ENCODE assay signal across 17 mouse cellular contexts in the genomic region with DNA sequence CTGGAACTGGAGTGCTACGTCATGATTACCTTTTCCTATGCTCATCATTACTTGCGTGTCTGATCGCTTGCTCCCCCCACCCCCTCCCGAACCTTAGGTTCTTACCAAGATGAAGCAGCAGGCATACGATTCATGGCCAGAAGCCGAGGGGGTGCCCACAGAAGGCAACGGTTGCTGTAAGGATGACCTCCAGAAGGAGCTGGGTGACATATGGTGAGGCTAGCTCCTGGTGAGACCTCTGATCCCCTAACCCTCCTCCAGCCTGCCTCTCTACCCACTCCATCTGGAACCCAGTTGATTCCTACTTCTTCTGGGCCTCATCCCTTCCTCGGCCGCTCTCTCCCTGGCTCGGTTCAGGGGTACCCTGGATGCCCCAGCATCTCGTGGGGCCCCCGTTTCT. TPM values are rescaled to one million over a fixed set of nuclear protein-coding genes. Genes with fewer than 3 reads are reported as not detected.
DNase-seq lines count a peak whose midpoint lies in the region; ATAC-seq and TF ChIP-seq lines count a peak whose summit lies in the region.
"Had no signal": no experiment of that assay in that cellular context is flagged by ENCODE, and none has a peak within 500 bp of the region (broad histone marks: within the 10 kb centered on the region; RNA-seq: fewer than 3 reads in every experiment).

No protein-coding gene starts in this region.

- DNase-seq in cerebellum, adult 2 months, result peak; percentile 49 to 50
- DNase-seq in cerebellum, postnatal 10 days, result peak; percentile 55 to 72
- DNase-seq in cerebellum, postnatal 36 days, result no peak
- no peak for DNase-seq in limb, embryonic 10.5 days (ENCODE audit: low spot score)
- DNase-seq: adrenal gland, adult 2 months; adrenal gland, postnatal 10 days; adrenal gland, postnatal 25 days; cerebellum, adult 11 months; cerebellum, adult 9-10 months; forebrain, postnatal 0 days had no signal

- no peaks in the 10 kb centered on the region for H3K9me3 ChIP-seq in limb, embryonic 12.5 days
- no peaks in the 10 kb centered on the region for H3K9me3 ChIP-seq in limb, embryonic 10.5 days (replicated peaks)
- no peaks in the 10 kb centered on the region for H3K9me3 ChIP-seq in midbrain, embryonic 15.5 days
- H3K9me3 ChIP-seq: embryonic facial prominence, embryonic 10.5 days; embryonic facial prominence, embryonic 12.5 days; forebrain, embryonic 13.5 days; forebrain, embryonic 15.5 days had no signal

- peaks cover 25% of the 10 kb centered on the region for H3K4me1 ChIP-seq in cerebellum, adult 2 months (ENCODE audit: control insufficient read depth, insufficient read depth, low read length)
- H3K4me1 ChIP-seq in limb, embryonic 12.5 days (replicated peaks), result no peaks in the 10 kb centered on the region; the same call in 1 of the 2 replicates
- H3K4me1 ChIP-seq in limb, embryonic 10.5 days, result peaks cover 17% of the 10 kb centered on the region
- H3K4me1 ChIP-seq in midbrain, embryonic 15.5 days, result peaks cover 21% of the 10 kb centered on the region

- 0 out of 2 replicates have a peak overlapping the region, but pooled peaks have one; percentile 23 for H3K9ac ChIP-seq in limb, embryonic 12.5 days (replicated peaks)
- H3K9ac ChIP-seq in midbrain, embryonic 15.5 days, result no peak overlapping the region
- H3K9ac ChIP-seq: embryonic facial prominence, embryonic 12.5 days; forebrain, embryonic 13.5 days; forebrain, embryonic 15.5 days; forebrain, postnatal 0 days had no signal

- no peaks in the 10 kb centered on the region for H3K36me3 ChIP-seq in limb, embryonic 12.5 days
- no peaks in the 10 kb centered on the region for H3K36me3 ChIP-seq in limb, embryonic 10.5 days
- no peaks in the 10 kb centered on the region for H3K36me3 ChIP-seq in midbrain, embryonic 15.5 days (replicated peaks)
- H3K36me3 ChIP-seq: embryonic facial prominence, embryonic 10.5 days; embryonic facial prominence, embryonic 12.5 days had no signal

- no peak overlapping the region for H3K27ac ChIP-seq in cerebellum, adult 2 months (ENCODE audit: insufficient read depth, low read length)
- H3K27ac ChIP-seq in limb, embryonic 12.5 days, result no peak overlapping the region
- no peak overlapping the region for H3K27ac ChIP-seq in limb, embryonic 10.5 days
- H3K27ac ChIP-seq in midbrain, embryonic 15.5 days, result no peak overlapping the region
- H3K27ac ChIP-seq: embryonic facial prominence, embryonic 10.5 days; embryonic facial prominence, embryonic 12.5 days; forebrain, embryonic 13.5 days; forebrain, embryonic 15.5 days had no signal

- no peak for TF ChIP-seq CTCF in cerebellum, adult 2 months (IDR thresholded peaks at IDR 0.05; ENCODE audit: borderline replicate concordance, insufficient read depth, low read depth, low read length)

- no peaks in the 10 kb centered on the region for H3K27me3 ChIP-seq in cerebellum, adult 2 months (ENCODE audit: control insufficient read depth, insufficient read depth, low read length)
- H3K27me3 ChIP-seq in limb, embryonic 12.5 days, result peaks cover 5% of the 10 kb centered on the region; the same call in 1 of the 2 replicates
- H3K27me3 ChIP-seq in limb, embryonic 10.5 days (ENCODE audit: low read depth, poor library complexity, severe bottlenecking), result peaks cover 9% of the 10 kb centered on the region
- no peaks in the 10 kb centered on the region for H3K27me3 ChIP-seq in midbrain, embryonic 15.5 days (replicated peaks)
- H3K27me3 ChIP-seq: embryonic facial prominence, embryonic 12.5 days; forebrain, embryonic 13.5 days; forebrain, embryonic 15.5 days had no signal

- H3K4me3 ChIP-seq in cerebellum, adult 2 months (replicated peaks; ENCODE audit: insufficient read depth, low read depth, low read length), result no peak overlapping the region
- H3K4me3 ChIP-seq in limb, embryonic 12.5 days (replicated peaks), result no peak overlapping the region
- no peak overlapping the region for H3K4me3 ChIP-seq in limb, embryonic 10.5 days
- no peak overlapping the region for H3K4me3 ChIP-seq in midbrain, embryonic 15.5 days
- H3K4me3 ChIP-seq: embryonic facial prominence, embryonic 10.5 days; embryonic facial prominence, embryonic 12.5 days; forebrain, embryonic 13.5 days; forebrain, embryonic 15.5 days had no signal

- TF ChIP-seq POLR2A in cerebellum, adult 2 months (IDR thresholded peaks at IDR 0.05; ENCODE audit: borderline replicate concordance, insufficient read depth, low read length), result no peak

- H3K4me2 ChIP-seq in limb, embryonic 12.5 days, result no peak overlapping the region
- no peak overlapping the region for H3K4me2 ChIP-seq in midbrain, embryonic 15.5 days
- H3K4me2 ChIP-seq: embryonic facial prominence, embryonic 12.5 days; forebrain, embryonic 13.5 days; forebrain, embryonic 15.5 days had no signal

- 19% methylated on average over 12 of the region's 12 CpGs for WGBS in cerebellum, adult 2 months
- WGBS in limb, embryonic 12.5 days, result 88% methylated on average over 12 of the region's 12 CpGs
- WGBS in limb, embryonic 10.5 days, result 90% methylated on average over 12 of the region's 12 CpGs
- 89% methylated on average over 12 of the region's 12 CpGs for WGBS in midbrain, embryonic 15.5 days

- ATAC-seq in cerebellum, adult (ENCODE audit: insufficient number of reproducible peaks, low FRiP score, low TSS enrichment), result no peak
- no peak for ATAC-seq in limb, embryonic 12.5 days (ENCODE audit: insufficient number of reproducible peaks, insufficient read depth, low FRiP score, low TSS enrichment, low read depth)
- ATAC-seq in midbrain, embryonic 15.5 days (replicated peaks), result no peak
- ATAC-seq: forebrain, embryonic 13.5 days; forebrain, embryonic 15.5 days; forebrain, postnatal 0 days had no signal

RNA-seq across cellular contexts. Expression of gene Plppr2, which starts 2.8 kb away (rescaled TPM):
- polyA plus RNA-seq in cerebellum, adult 2 months (2012; rRNA removed), result 97.5 and 106 TPM in 2 replicates
- 9.3 and 11.9 TPM in 2 replicates for polyA plus RNA-seq in limb, embryonic 12.5 days (2016; fragmentation: Nextera tagmentation; extraction: Ambion mirVana)
- polyA plus RNA-seq in limb, embryonic 10.5 days (2016; fragmentation: Nextera tagmentation; extraction: Ambion mirVana), result 6.4 and 7.8 TPM in 2 replicates
- polyA plus RNA-seq in midbrain, embryonic 15.5 days (2015; fragmentation: Nextera tagmentation; extraction: Ambion mirVana), result 116 and 120 TPM in 2 replicates

RNA-seq across cellular contexts. Expression of gene Tmem205, which starts 6.7 kb away (rescaled TPM):
- polyA plus RNA-seq in cerebellum, adult 2 months (2012; rRNA removed), result 62.5 and 64.1 TPM in 2 replicates
- 33.4 and 39.4 TPM in 2 replicates for polyA plus RNA-seq in limb, embryonic 12.5 days (2016; fragmentation: Nextera tagmentation; extraction: Ambion mirVana)
- polyA plus RNA-seq in limb, embryonic 10.5 days (2016; fragmentation: Nextera tagmentation; extraction: Ambion mirVana), result 31.1 and 33.5 TPM in 2 replicates
- 49.3 and 52.4 TPM in 2 replicates for polyA plus RNA-seq in midbrain, embryonic 15.5 days (2015; fragmentation: Nextera tagmentation; extraction: Ambion mirVana)

RNA-seq across cellular contexts. Expression of gene Ccdc159, which starts 6.8 kb away (rescaled TPM):
- 14.7 and 16.6 TPM in 2 replicates for polyA plus RNA-seq in cerebellum, adult 2 months (2012; rRNA removed)
- 5.2 and 5.7 TPM in 2 replicates for polyA plus RNA-seq in limb, embryonic 12.5 days (2016; fragmentation: Nextera tagmentation; extraction: Ambion mirVana)
- polyA plus RNA-seq in limb, embryonic 10.5 days (2016; fragmentation: Nextera tagmentation; extraction: Ambion mirVana), result 3.0 and 3.9 TPM in 2 replicates
- polyA plus RNA-seq in midbrain, embryonic 15.5 days (2015; fragmentation: Nextera tagmentation; extraction: Ambion mirVana), result 13.4 and 14.1 TPM in 2 replicates

RNA-seq across cellular contexts. Expression of gene Rab3d, which starts 16.0 kb away (rescaled TPM):
- polyA plus RNA-seq in cerebellum, adult 2 months (2012; rRNA removed), result 13.9 and 16.3 TPM in 2 replicates
- polyA plus RNA-seq in limb, embryonic 12.5 days (2016; fragmentation: Nextera tagmentation; extraction: Ambion mirVana), result 7.3 and 8.8 TPM in 2 replicates
- 2.7 and 5.0 TPM in 2 replicates for polyA plus RNA-seq in limb, embryonic 10.5 days (2016; fragmentation: Nextera tagmentation; extraction: Ambion mirVana)
- 15.4 and 15.5 TPM in 2 replicates for polyA plus RNA-seq in midbrain, embryonic 15.5 days (2015; fragmentation: Nextera tagmentation; extraction: Ambion mirVana)

RNA-seq across cellular contexts. Expression of gene Swsap1, which starts 21.5 kb away (rescaled TPM):
- 12.2 and 12.8 TPM in 2 replicates for polyA plus RNA-seq in cerebellum, adult 2 months (2012; rRNA removed)
- 7.3 and 7.4 TPM in 2 replicates for polyA plus RNA-seq in limb, embryonic 12.5 days (2016; fragmentation: Nextera tagmentation; extraction: Ambion mirVana)
- polyA plus RNA-seq in limb, embryonic 10.5 days (2016; fragmentation: Nextera tagmentation; extraction: Ambion mirVana), result 7.3 and 8.2 TPM in 2 replicates
- polyA plus RNA-seq in midbrain, embryonic 15.5 days (2015; fragmentation: Nextera tagmentation; extraction: Ambion mirVana), result 10.5 TPM in 2 replicates

Comparison
In these comparisons a context has a peak if more than half of its experiments do, and no peak if none do; other contexts are left out.
1. DNase-seq: peak in cerebellum, adult 2 months (2 of 2) and cerebellum, postnatal 10 days (2 of 2); none in cerebellum, postnatal 36 days (0 of 2) and limb, embryonic 10.5 days (single experiment).